Mouse (Mus musculus): Measurements from ENCODE around the gene Tigit.

The Tigit gene

GRCm38 (mm10) chr16:43663978-43664579 is at the start of gene Tigit:
Gene Tigit (minus strand): TSS chr16:43664146.
- no peak for DNase-seq

GRCm38 (mm10) chr16:43711361-43711760 is 47.4 kb upstream of the Tigit start:
- DNase-seq, result no peak

- no peak for DNase-seq
These were observed 46.7 kb upstream of the Tigit start for GRCm38 (mm10) chr16:43710651-43711050.

GRCm38 (mm10) chr16:43710134-43710475 is 46.2 kb upstream of the Tigit start:
- no peak for DNase-seq

GRCm38 (mm10) chr16:43709432-43710133 is 45.6 kb upstream of the Tigit start:
- no peak for DNase-seq

GRCm38 (mm10) chr16:43709062-43709413 is 45.1 kb upstream of the Tigit start:
- no peak for DNase-seq

GRCm38 (mm10) chr16:43708335-43709061 is 44.6 kb upstream of the Tigit start:
- no peak for DNase-seq

- DNase-seq, result no peak
These were observed 38.0 kb upstream of the Tigit start for GRCm38 (mm10) chr16:43701765-43702504.

- peak; percentile 23 for DNase-seq
These were observed 36.6 kb upstream of the Tigit start for GRCm38 (mm10) chr16:43700575-43700974.

- peak; percentile 41 for DNase-seq
These were observed 35.0 kb upstream of the Tigit start for GRCm38 (mm10) chr16:43698735-43699649.

- DNase-seq, result no peak
These were observed 33.8 kb upstream of the Tigit start for GRCm38 (mm10) chr16:43697772-43698171.

- DNase-seq, result no peak
These were observed 31.9 kb upstream of the Tigit start for GRCm38 (mm10) chr16:43695852-43696251.

GRCm38 (mm10) chr16:43694104-43694503 is 30.2 kb upstream of the Tigit start:
- no peak for DNase-seq

- no peak for DNase-seq
These were observed 28.7 kb upstream of the Tigit start for GRCm38 (mm10) chr16:43692611-43693010.

GRCm38 (mm10) chr16:43691741-43692140 is 27.8 kb upstream of the Tigit start:
- DNase-seq, result no peak

- DNase-seq, result peak; percentile 23
These were observed 27.0 kb upstream of the Tigit start for GRCm38 (mm10) chr16:43690912-43691311.

- DNase-seq, result no peak
These were observed 26.3 kb upstream of the Tigit start for GRCm38 (mm10) chr16:43690211-43690690.

GRCm38 (mm10) chr16:43687968-43688367 is 24.0 kb upstream of the Tigit start:
- no peak for DNase-seq

GRCm38 (mm10) chr16:43674400-43674799 is 10.5 kb upstream of the Tigit start:
- DNase-seq, result no peak

GRCm38 (mm10) chr16:43672697-43673096 is 8.8 kb upstream of the Tigit start:
- no peak for DNase-seq

GRCm38 (mm10) chr16:43671972-43672371 is 8.0 kb upstream of the Tigit start:
- DNase-seq, result no peak

- no peak for DNase-seq
These were observed 4.3 kb upstream of the Tigit start for GRCm38 (mm10) chr16:43668294-43668693.

Measured in right cerebral cortex, adult 18-20 months (tissue).